Mouse (Mus musculus) c-Kit-positive CD71-positive TER-119-positive erythroid progenitor cells, embryonic 14.5 days (primary cell): ENCODE results near the gene Muc13.

Source experiments
- DNase-seq: peaks from one replicate; pipeline ENCODE4 v3.0.0-alpha.2; 2013; ENCODE audit warnings: low spot score

The Muc13 gene

GRCm38 (mm10) chr16:33828496-33828895, 34.7 kb downstream of the Muc13 start:
- no peak for DNase-seq

DNA sequence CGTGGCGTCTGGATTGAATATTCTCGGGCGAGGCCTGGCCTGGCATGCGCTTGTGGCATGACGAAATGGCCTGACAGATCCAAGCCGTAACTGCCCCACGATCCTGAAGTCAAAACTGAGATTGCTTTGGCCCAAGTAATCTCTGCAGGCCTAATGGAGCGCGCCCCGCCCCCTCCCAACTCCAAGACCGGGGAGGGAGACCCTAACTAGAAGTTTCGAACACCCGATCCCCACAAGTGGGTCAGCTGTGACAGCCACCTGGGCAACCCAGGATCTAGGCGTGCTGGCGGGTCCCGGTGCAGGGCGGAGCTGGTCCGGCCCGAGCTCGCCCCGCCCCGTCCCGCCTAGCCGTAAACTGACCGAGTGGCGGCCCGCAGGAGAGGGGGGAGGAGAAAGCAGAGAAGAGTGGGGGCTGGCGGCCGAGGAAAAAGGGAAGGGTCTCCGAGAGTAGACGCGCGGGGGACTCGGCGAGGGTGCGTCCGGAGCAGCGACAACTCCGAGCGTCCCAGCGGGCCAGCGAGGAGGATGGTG, 35.5 kb downstream of the Muc13 start, which contains the start of gene Itgb5:
Gene Itgb5, plus strand, starts transcription at position 365 of the 531 bp plus-strand sequence.
- no peak for DNase-seq

- DNase-seq: no peak
Observed at GRCm38 (mm10) chr16:33829842-33830511, 36.1 kb downstream of the Muc13 start.

GRCm38 (mm10) chr16:33830512-33831105, 36.8 kb downstream of the Muc13 start:
- DNase-seq: no peak

- DNase-seq: no peak
Observed at GRCm38 (mm10) chr16:33832057-33832456, 38.2 kb downstream of the Muc13 start.

GRCm38 (mm10) chr16:33832728-33833428, 39.0 kb downstream of the Muc13 start:
- DNase-seq: no peak

DNA sequence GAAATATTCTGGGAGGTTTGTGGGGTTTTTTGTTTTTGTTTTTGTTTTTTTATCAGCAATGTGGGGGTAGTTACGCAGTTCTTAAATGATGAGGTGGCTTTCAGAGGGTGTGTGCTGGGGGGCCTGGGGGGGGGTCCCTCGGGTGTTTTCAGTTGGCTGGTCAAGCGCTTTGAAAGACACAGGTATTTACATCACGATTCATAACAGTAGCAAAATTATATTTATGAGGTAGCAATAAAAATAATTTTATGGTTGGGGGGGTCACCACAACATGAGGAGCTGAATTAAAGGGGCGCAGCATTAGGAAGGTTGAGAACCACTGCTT, 39.6 kb downstream of the Muc13 start:
- no peak for DNase-seq

- no peak for DNase-seq
Observed at GRCm38 (mm10) chr16:33833781-33834482, 40.1 kb downstream of the Muc13 start.

- DNase-seq: no peak
Observed at GRCm38 (mm10) chr16:33836676-33837075, 42.8 kb downstream of the Muc13 start.

- DNase-seq: no peak
Observed at GRCm38 (mm10) chr16:33837191-33837590, 43.4 kb downstream of the Muc13 start.

- DNase-seq: no peak
Observed at GRCm38 (mm10) chr16:33840616-33841015, 46.8 kb downstream of the Muc13 start.

DNA sequence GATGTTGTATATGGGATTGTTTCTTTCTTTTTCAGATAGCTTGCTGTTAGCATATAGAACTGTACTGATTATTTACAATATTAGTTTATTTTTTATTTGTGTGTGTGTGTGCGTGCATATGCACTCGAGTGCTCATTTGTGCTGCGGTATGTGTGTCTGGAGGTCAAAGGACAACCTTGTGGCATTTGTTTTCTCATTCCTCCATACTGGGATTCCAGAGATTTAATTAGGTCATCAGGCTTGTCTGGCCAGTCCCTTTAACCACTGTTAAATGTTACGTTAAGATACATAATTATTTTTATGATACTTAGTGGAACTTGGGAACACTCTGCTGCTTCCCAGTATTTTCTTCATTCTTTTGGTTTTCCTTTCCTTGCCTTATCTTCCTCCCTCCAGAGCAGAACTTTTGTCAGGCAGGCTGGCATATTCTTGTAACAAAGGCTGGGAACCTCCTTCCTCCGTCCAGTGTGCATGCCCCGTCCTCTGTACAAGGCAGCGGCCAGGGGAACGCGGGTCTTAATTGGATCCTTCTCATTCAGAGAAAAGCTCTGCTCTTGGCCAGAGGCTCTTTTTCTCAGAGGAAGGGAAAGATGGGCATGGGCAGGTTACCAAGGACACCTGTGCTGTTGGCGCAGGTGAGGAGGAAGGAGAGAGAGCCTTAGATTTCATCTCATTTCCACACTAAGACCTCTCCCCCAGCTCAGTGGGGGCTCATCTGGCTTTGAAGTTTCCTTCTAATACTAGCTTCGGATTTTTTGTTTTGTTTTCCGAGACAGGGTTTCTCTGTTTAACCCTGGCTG, 48.4 kb downstream of the Muc13 start:
- no peak for DNase-seq

- no peak for DNase-seq
Observed at GRCm38 (mm10) chr16:33844150-33844611, 50.3 kb downstream of the Muc13 start.

GRCm38 (mm10) chr16:33844866-33845265, 51.0 kb downstream of the Muc13 start:
- DNase-seq: no peak

- DNase-seq: no peak
Observed at GRCm38 (mm10) chr16:33853271-33853670, 59.4 kb downstream of the Muc13 start.

DNA sequence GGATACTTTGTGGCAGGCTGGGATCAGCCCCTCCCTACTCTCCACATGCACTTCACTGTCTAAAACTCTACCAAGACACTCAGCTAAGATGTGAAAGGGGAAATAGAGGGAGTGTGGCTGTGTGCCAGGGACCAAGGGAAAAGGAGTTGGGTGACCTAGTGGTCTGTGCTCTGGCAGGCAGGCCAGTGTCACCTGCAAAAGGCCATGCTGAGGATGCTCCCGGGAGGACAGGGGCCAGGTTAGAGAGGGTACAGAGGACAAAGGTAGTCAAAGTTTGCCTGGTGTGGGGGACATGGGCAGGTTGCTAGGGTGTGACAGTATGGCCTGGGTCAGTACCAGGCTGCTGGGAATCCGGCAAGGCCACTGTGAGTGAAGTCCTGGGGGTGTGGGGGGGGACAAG, 64.9 kb downstream of the Muc13 start:
- no peak for DNase-seq

DNA sequence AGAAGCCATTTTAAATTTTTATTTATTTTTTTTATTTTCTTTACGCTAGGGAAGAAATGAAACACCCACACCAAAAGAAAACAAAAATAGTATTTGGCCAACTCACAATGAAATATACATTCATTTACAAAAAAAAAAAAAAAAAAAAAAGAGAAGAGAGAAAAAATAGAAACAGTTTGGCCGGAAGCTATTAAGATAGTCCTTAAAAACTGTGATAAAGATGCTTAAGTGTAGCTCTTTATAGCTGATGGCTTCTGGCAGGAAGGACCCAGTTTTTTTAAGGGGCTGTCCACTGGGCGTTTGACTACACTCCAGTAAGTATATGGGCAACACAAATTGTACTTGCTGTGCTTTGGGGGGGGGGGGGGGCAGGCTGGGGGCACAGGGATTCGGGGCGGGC, 65.5 kb downstream of the Muc13 start:
- DNase-seq: no peak

DNA sequence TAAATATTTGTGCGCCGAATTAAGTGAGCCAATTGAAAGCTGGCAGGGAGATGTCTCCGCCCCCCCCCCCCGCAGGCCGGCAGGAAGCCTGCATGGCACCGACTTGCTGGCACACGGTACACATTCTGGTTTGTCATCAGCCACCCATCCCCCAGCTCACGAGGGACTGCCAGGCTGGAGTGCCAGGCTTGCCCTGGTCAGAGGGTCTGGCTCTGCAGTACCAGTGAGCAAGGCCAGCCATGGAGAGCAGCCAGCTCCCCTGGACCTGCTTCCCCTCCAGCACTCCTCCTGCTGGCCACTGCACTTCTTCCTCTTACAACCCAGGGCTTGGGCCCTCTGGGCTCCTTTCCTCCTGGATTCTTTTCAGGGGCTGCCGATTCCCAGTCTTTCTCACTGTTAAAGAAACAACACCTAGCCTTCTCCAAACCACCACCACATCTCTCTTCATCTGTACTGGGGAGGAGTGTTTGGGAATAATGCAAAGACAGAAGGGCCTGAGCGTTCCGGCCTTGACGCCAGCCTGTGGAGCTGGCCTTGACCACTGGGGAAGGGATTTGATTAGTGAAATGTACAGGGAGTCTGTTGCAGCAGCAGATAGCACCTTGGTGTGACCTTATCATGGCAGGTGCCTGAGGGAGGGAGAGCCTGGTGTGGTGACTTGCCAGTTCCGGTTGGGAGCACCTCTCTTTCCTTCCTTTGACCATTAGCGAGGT, 66.3 kb downstream of the Muc13 start:
- no peak for DNase-seq

- DNase-seq: no peak
Observed at GRCm38 (mm10) chr16:33862406-33862805, 68.6 kb downstream of the Muc13 start.

DNA sequence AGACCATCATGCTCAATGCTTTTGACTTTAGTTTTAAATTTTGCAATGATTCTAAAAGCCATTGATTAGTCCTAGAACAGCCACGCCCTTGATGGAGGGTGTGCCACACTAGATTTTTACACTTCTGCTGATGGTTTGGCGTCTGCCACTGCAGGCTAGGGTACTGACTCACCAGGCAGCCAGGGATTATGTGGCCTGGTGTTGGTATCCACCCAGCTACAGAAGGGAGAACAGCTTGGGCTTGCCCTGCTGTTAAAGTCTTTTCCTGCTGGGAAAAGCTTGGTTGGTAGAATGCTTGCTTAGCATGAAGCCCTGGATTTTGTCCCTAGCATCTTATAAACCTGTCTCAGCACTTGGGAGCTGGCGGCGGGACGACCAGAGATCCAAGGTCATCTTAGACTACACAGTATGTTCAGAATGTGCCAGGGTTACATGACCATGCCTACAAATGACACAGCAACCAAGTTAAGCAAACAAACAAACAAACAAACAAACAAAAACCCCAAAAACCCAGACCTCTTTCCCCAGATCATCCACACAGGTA, 69.4 kb downstream of the Muc13 start:
- no peak for DNase-seq
